Comparison of ENCODE assay signal across 12 mouse cellular contexts in the genomic region with DNA sequence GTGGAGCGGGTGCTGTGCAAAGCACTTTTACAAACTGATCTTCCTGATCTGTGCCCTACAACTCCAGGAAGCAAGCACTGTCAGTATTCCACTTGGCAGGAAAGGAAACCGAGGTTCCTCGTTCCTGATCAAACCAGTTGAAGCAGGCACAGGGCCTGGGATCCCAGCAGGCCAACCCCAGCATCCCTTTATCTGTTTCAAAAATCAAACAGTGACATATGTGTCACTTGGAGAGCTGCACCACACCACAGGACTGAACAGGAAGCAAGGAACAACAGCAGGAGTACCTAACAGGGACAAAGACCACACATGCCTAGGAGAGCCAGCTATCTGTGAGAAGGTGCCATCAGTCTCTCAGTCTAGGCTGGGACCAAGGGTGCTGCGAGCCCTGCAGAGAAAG.
"Had no signal": no experiment of that assay in that cellular context is flagged by ENCODE, and none has a peak within 500 bp of the region (broad histone marks: within the 10 kb centered on the region; RNA-seq: fewer than 3 reads in every experiment).

No protein-coding gene starts in this region.

- ATAC-seq: liver, embryonic 12.5 days had no signal

- H3K4me2 ChIP-seq: limb, embryonic 15.5 days; liver, embryonic 12.5 days; lung, embryonic 14.5 days; neural tube, embryonic 15.5 days had no signal

- H3K4me3 ChIP-seq: limb, embryonic 15.5 days; liver, embryonic 12.5 days; myocyte; neural tube, embryonic 15.5 days had no signal

- H3K27me3 ChIP-seq: limb, embryonic 15.5 days; liver, embryonic 12.5 days; neural tube, embryonic 15.5 days had no signal

- H3K27ac ChIP-seq: limb, embryonic 15.5 days; liver, embryonic 12.5 days; macrophage; neural tube, embryonic 15.5 days had no signal

- H3K4me1 ChIP-seq: limb, embryonic 15.5 days; liver, embryonic 12.5 days had no signal

- H3K36me3 ChIP-seq: limb, embryonic 15.5 days; liver, embryonic 12.5 days; neural tube, embryonic 15.5 days had no signal

- H3K9me3 ChIP-seq: limb, embryonic 15.5 days; liver, embryonic 12.5 days; neural tube, embryonic 15.5 days had no signal

- H3K9ac ChIP-seq: limb, embryonic 15.5 days; liver, embryonic 12.5 days; lung, embryonic 14.5 days; neural tube, embryonic 15.5 days had no signal

- DNase-seq: kidney, postnatal 14 days; layer of hippocampus, postnatal 36 days; lung, embryonic 14.5 days; lung, postnatal 10 days; midbrain, embryonic 14.5 days; right cerebral cortex, adult 18-20 months; right cerebral cortex, postnatal 25 days had no signal
